Mouse (Mus musculus) retina, postnatal 1 day (tissue): ENCODE measurements around the gene Gabarapl1.
"Not testable (repeated sequence)": the region's sequence is repeated elsewhere in the genome, so short reads cannot be mapped to it uniquely, and the experiment has no call there.

ENCODE experiments used
- DNase-seq: peaks from one replicate; pipeline ENCODE4 v3.0.0-alpha.2; 2012

The Gabarapl1 gene

GRCm38 (mm10) chr6:129532942-129533860 is at the start of gene Gabarapl1:
TSS of gene Gabarapl1 (plus strand) at chr6:129533160.
- peak; percentile 80 for DNase-seq

GRCm38 (mm10) chr6:129494924-129495323 is 38.0 kb upstream of the Gabarapl1 start:
- no peak for DNase-seq

- DNase-seq = no peak
These were observed 35.4 kb upstream of the Gabarapl1 start for GRCm38 (mm10) chr6:129497345-129498218.

GRCm38 (mm10) chr6:129499516-129499915 is 33.4 kb upstream of the Gabarapl1 start:
- not testable (repeated sequence) for DNase-seq

GRCm38 (mm10) chr6:129503471-129503870 is 29.5 kb upstream of the Gabarapl1 start:
- DNase-seq = no peak

- DNase-seq = no peak
These were observed 25.9 kb upstream of the Gabarapl1 start, which contains the start of gene Olr1 for GRCm38 (mm10) chr6:129507024-129507423. TSS of gene Olr1 (minus strand) at chr6:129507165.

GRCm38 (mm10) chr6:129510120-129510911 is 22.6 kb upstream of the Gabarapl1 start:
- DNase-seq = no peak

GRCm38 (mm10) chr6:129512367-129512766 is 20.6 kb upstream of the Gabarapl1 start, which contains the start of gene Tmem52b:
TSS of gene Tmem52b (plus strand) at chr6:129512555.
- no peak for DNase-seq

- DNase-seq = no peak
These were observed 20.1 kb upstream of the Gabarapl1 start for GRCm38 (mm10) chr6:129512868-129513267.

- no peak for DNase-seq
These were observed 19.6 kb upstream of the Gabarapl1 start for GRCm38 (mm10) chr6:129513409-129513808.

- no peak for DNase-seq
These were observed 18.6 kb upstream of the Gabarapl1 start for GRCm38 (mm10) chr6:129514376-129514775.

- no peak for DNase-seq
These were observed 17.9 kb upstream of the Gabarapl1 start for GRCm38 (mm10) chr6:129515068-129515467.

GRCm38 (mm10) chr6:129516388-129516787 is 16.6 kb upstream of the Gabarapl1 start:
- DNase-seq = no peak

- DNase-seq = peak; percentile 50
These were observed 15.1 kb upstream of the Gabarapl1 start for GRCm38 (mm10) chr6:129517752-129518408.

- DNase-seq = no peak
These were observed 6.9 kb upstream of the Gabarapl1 start for GRCm38 (mm10) chr6:129526069-129526468.

GRCm38 (mm10) chr6:129527416-129527815 is 5.5 kb upstream of the Gabarapl1 start:
- no peak for DNase-seq

- DNase-seq = no peak
These were observed 3.4 kb upstream of the Gabarapl1 start for GRCm38 (mm10) chr6:129529605-129530004.

GRCm38 (mm10) chr6:129530261-129530660 is 2.7 kb upstream of the Gabarapl1 start:
- DNase-seq = no peak

GRCm38 (mm10) chr6:129532556-129532941 is 411 bp upstream of the Gabarapl1 start:
- peak; percentile 74 for DNase-seq

- peak; percentile 57 for DNase-seq
These were observed 1.1 kb downstream of the Gabarapl1 start for GRCm38 (mm10) chr6:129534057-129534456.

- DNase-seq = peak; percentile 8
These were observed 1.7 kb downstream of the Gabarapl1 start for GRCm38 (mm10) chr6:129534627-129535190.

GRCm38 (mm10) chr6:129535723-129536122 is 2.8 kb downstream of the Gabarapl1 start:
- DNase-seq = no peak
